Mouse (Mus musculus) thymus, adult 2 months (tissue): ENCODE data around the gene Hdac4. TPM values are rescaled to one million over a fixed set of nuclear protein-coding genes. Genes with fewer than 3 reads are reported as not detected.

Experiments
- DNase-seq: peaks from one replicate; pipeline ENCODE4 v3.0.0; 2021
- H3K27ac ChIP-seq: fragments of 200-500 bp; 2 replicates; pipeline ENCODE4 v1.5.1; 2012; ENCODE audit warnings: low read length, control low read depth; ENCODE audit not compliant: control insufficient read depth, insufficient read depth
- H3K27me3 ChIP-seq: fragments of 200-500 bp; 2 replicates; pipeline ENCODE4 v1.6.1; 2012; ENCODE audit warnings: mild to moderate bottlenecking, low read length, moderate library complexity, mixed read lengths; ENCODE audit not compliant: control insufficient read depth, insufficient read depth
- H3K36me3 ChIP-seq: fragments of 200-500 bp; 2 replicates; pipeline ENCODE4 v1.6.1; 2012; ENCODE audit warnings: mild to moderate bottlenecking, low read length, moderate library complexity; ENCODE audit not compliant: control insufficient read depth, insufficient read depth
- H3K4me1 ChIP-seq: fragments of 200-500 bp; replicated peaks from 2 replicates; pipeline ENCODE4 v1.6.1; 2012; ENCODE audit warnings: low read length; ENCODE audit not compliant: control insufficient read depth, insufficient read depth
- H3K4me3 ChIP-seq: fragments of 200-500 bp; 2 replicates; pipeline ENCODE4 v1.5.1; 2012; ENCODE audit warnings: mild to moderate bottlenecking, low read length, control low read depth, moderate library complexity; ENCODE audit not compliant: control insufficient read depth, insufficient read depth
- CTCF ChIP-seq: fragments of 200-500 bp; IDR thresholded peaks from 2 replicates; pipeline ENCODE4 v1.5.1; 2012; ENCODE audit warnings: mild to moderate bottlenecking, control low read depth, low read length, moderate library complexity, borderline replicate concordance; ENCODE audit not compliant: control insufficient read depth, poor library complexity, insufficient read depth; ENCODE audit errors: extremely low read depth
- POLR2A ChIP-seq: fragments of 200-500 bp; IDR thresholded peaks from 2 replicates; pipeline ENCODE4 v1.6.1; 2012; ENCODE audit warnings: mild to moderate bottlenecking, low read length, control low read depth, moderate library complexity; ENCODE audit not compliant: control insufficient read depth, poor library complexity, insufficient read depth; ENCODE audit errors: extremely low read depth
- WGBS: fragments of 180-500 bp; shearing (Covaris S2); methylation state at CpG from one replicate; pipeline ENCODE4 v1.1.7; 2018; 5-methylcytosine and 5-hydroxymethylcytosine counted together
- polyA plus RNA-seq: library from polyadenylated mRNA; depleted of rRNA; stranded (reverse); fragments of >200 nt; gene quantifications from 2 replicates; pipeline ENCODE4 v1.2.3, GENCODE M21; 2012

The Hdac4 gene
- polyA plus RNA-seq, 1 experiment = 33.2 TPM

DNA sequence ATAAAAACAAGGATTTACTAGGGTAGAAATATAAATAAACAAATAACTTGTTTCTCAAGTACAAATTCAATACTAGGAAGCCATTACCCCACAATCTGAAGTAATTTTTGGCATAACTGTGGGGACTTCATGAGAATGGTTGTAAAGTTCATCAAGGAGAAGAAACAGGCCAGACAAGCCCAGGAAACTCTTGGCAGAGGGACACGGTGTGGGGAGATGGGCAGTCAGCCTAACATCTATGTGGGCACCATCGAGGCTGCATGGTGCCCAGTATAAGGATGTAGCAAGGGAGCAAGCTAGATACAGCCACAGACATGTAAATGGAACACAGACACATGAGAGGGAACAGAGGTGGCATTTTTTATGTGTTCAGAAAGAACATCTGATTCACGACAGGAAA, 171.6 kb downstream of the Hdac4 start:
- TF ChIP-seq CTCF (no peak), POLR2A (no peak)
- no peak for DNase-seq
- 93% methylated on average over 3 of the region's 3 CpGs for WGBS

DNA sequence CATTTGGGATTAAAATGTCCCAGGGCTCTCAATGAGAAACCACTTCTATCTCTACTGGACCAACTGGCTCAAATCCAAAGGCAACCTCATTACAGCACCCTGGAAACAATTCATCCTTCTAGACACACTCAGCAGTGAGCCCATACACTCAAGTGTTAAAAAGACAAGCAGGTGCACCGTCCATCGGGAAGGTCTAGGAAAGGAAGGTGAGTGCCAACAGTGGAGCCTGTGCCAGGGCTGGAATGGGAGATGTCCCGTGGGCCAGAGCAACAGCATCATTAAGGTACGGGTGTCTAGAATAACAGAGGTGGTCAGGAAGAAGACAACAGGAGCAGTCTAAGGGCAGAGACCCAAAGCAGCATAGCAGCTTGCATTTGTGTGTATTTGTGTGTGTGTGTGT, 173.5 kb downstream of the Hdac4 start:
- Histone ChIP-seq H3K36me3 (no peaks in the 10 kb centered on the region), H3K4me1 (no peaks in the 10 kb centered on the region), H3K4me3 (no peak overlapping the region), H3K27me3 (no peaks in the 10 kb centered on the region), H3K27ac (no peak overlapping the region)
- 93% methylated on average over 4 of the region's 4 CpGs for WGBS
- DNase-seq = no peak
- TF ChIP-seq CTCF (no peak), POLR2A (no peak)

More for the DNA sequence above, 171.6 kb downstream of the Hdac4 start:
- no peaks in the 10 kb centered on the region for H3K36me3 ChIP-seq
- no peak overlapping the region for H3K4me3 ChIP-seq
- no peaks in the 10 kb centered on the region for H3K27me3 ChIP-seq
- H3K4me1 ChIP-seq = no peaks in the 10 kb centered on the region
- no peak overlapping the region for H3K27ac ChIP-seq

DNA sequence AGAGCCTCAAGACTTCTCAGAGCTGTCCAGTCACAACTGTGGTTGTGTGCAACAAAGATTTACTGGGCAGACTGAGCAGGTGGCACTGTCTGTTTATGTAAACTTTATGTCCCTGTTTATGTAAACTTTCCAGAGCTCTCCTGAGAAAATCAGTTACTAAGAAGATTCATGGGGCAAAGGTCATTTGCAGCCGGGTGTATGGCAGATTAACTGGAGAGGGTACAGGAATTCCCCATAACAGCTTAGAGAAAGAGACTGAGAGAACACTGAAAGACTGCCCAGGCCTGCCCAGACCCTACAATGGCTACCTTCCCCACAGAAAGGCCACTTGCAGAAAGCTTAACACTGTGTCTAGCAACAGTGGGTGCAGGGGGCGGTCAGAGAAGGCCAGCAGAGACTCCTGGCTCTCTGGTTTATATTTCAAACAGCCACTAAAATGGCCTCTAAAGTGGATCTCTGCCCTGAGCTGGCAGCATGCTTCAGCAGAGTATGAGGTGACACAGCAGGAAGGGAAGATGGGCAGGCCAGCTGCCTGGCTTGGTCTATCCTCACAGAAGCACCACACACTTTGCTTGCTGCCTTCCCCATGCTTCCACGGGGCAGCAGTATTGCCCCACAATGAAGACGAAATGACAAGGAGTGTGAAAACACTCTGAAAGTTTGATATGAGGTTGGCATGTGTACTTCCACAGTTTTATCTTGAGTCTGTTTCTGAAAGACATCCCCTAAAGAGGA, 179.4 kb downstream of the Hdac4 start:
- DNase-seq = no peak
- Histone ChIP-seq H3K27ac (no peak overlapping the region), H3K36me3 (no peaks in the 10 kb centered on the region), H3K27me3 (no peaks in the 10 kb centered on the region), H3K4me1 (no peaks in the 10 kb centered on the region), H3K4me3 (no peak overlapping the region)
- 90% methylated on average over 4 of the region's 4 CpGs for WGBS
- TF ChIP-seq POLR2A (no peak), CTCF (no peak)

DNA sequence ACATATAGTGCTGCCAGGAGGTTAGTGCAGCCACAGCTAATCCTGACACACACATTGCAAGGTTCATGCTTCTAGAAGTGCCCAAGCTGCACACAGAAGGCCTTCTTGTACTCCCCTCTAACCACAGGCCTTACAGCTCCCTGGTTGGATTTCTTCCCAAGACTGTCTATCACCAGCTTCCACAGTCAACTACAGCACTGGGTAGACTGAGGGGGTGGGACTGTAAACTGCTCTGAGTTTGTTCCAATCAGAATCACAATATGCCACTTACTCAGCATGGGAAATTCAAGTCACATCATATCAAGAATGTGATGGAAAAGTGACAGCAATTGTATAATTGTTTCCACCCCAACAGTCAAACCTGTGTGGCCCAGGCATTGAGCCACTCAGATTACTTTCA, 180.2 kb downstream of the Hdac4 start:
- Histone ChIP-seq H3K4me1 (no peaks in the 10 kb centered on the region), H3K36me3 (no peaks in the 10 kb centered on the region), H3K27me3 (no peaks in the 10 kb centered on the region), H3K27ac (no peak overlapping the region), H3K4me3 (no peak overlapping the region)
- DNase-seq = no peak
- TF ChIP-seq POLR2A (no peak), CTCF (no peak)

DNA sequence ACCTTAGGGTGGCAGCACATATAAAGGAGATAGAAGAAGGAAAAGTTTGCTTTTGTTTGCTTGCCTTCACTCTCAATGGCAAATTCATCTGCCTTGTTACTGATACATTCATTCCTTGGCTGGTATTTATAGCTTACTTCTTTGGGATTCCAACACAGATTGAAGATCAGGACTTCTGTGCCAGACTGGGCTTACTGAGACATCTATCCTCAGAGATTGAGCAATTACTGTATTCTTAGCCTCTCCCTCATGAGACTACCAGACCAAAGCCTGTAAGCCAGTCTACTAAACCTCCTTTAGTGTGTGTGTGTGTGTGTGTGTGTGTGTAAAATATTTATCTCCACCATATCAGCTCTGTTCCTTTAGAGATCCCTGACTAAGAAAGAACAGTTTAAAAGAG, 181.0 kb downstream of the Hdac4 start:
- no peak for TF ChIP-seq POLR2A
- no peak for TF ChIP-seq CTCF
- no peak overlapping the region for H3K27ac ChIP-seq
- DNase-seq = no peak
- H3K4me1 ChIP-seq = no peaks in the 10 kb centered on the region
- no peaks in the 10 kb centered on the region for H3K36me3 ChIP-seq
- H3K27me3 ChIP-seq = no peaks in the 10 kb centered on the region
- H3K4me3 ChIP-seq = no peak overlapping the region

- no peaks in the 10 kb centered on the region for H3K27me3 ChIP-seq
- no peak overlapping the region for H3K4me3 ChIP-seq
- H3K27ac ChIP-seq = no peak overlapping the region
- H3K36me3 ChIP-seq = no peaks in the 10 kb centered on the region
- H3K4me1 ChIP-seq = 0 out of 2 replicates have a peak, but pooled peaks cover 2% of the 10 kb centered on the region
- TF ChIP-seq CTCF = no peak
- TF ChIP-seq POLR2A = no peak
- DNase-seq = no peak
- 75% methylated on average over 1 of the region's 1 CpGs for WGBS
Measured at GRCm38 (mm10) chr1:92006666-92007065, 188.8 kb downstream of the Hdac4 start.

GRCm38 (mm10) chr1:92005617-92005940, 189.9 kb downstream of the Hdac4 start:
- no peak overlapping the region for H3K27ac ChIP-seq
- WGBS = 87% methylated on average over 2 of the region's 2 CpGs
- H3K4me1 ChIP-seq = 0 out of 2 replicates have a peak, but pooled peaks cover 2% of the 10 kb centered on the region
- no peak for TF ChIP-seq CTCF
- H3K27me3 ChIP-seq = no peaks in the 10 kb centered on the region
- DNase-seq = no peak
- H3K4me3 ChIP-seq = no peak overlapping the region
- no peaks in the 10 kb centered on the region for H3K36me3 ChIP-seq
